Mouse (Mus musculus) MN1 (cell line): ENCODE data around the gene A630089N07Rik.
"Not testable (repeated sequence)": the region's sequence is repeated elsewhere in the genome, so short reads cannot be mapped to it uniquely, and the experiment has no call there.

Experiments
- DNase-seq: peaks from one replicate; pipeline ENCODE4 v3.0.0-alpha.2; 2016; ENCODE audit warnings: low spot score

A630089N07Rik gene

GRCm38 (mm10) chr16:98081889-98082818 lies at the start of gene A630089N07Rik:
TSS of gene A630089N07Rik (minus strand) at chr16:98082450.
- peak; percentile 90 for DNase-seq

GRCm38 (mm10) chr16:98107109-98107508 lies 24.9 kb upstream of the A630089N07Rik start:
- DNase-seq = no peak

- peak; percentile 48 for DNase-seq
Observed at GRCm38 (mm10) chr16:98081550-98081888, 731 bp downstream of the A630089N07Rik start.

- DNase-seq = peak; percentile 71
Observed at GRCm38 (mm10) chr16:98081140-98081539, 1.1 kb downstream of the A630089N07Rik start.

- DNase-seq = not testable (repeated sequence)
Observed at GRCm38 (mm10) chr16:98079382-98079781, 2.9 kb downstream of the A630089N07Rik start.

GRCm38 (mm10) chr16:98041676-98042075 lies 40.6 kb downstream of the A630089N07Rik start:
- DNase-seq = peak; percentile 43

GRCm38 (mm10) chr16:98034971-98035370 lies 47.3 kb downstream of the A630089N07Rik start:
- not testable (repeated sequence) for DNase-seq

GRCm38 (mm10) chr16:98026186-98026585 lies 56.1 kb downstream of the A630089N07Rik start:
- DNase-seq = not testable (repeated sequence)

GRCm38 (mm10) chr16:98022657-98023345 lies 59.4 kb downstream of the A630089N07Rik start:
- DNase-seq = no peak

GRCm38 (mm10) chr16:98022081-98022480 lies 60.2 kb downstream of the A630089N07Rik start:
- no peak for DNase-seq

GRCm38 (mm10) chr16:97997383-97997731 lies 84.9 kb downstream of the A630089N07Rik start:
- not testable (repeated sequence) for DNase-seq

GRCm38 (mm10) chr16:97996616-97997382 lies 85.5 kb downstream of the A630089N07Rik start, which contains the start of gene B230307C23Rik:
TSS of gene B230307C23Rik (plus strand) at chr16:97997315.
- peak; percentile 91 for DNase-seq

GRCm38 (mm10) chr16:97995849-97996615 lies 86.2 kb downstream of the A630089N07Rik start:
- DNase-seq = peak; percentile 52

- DNase-seq = not testable (repeated sequence)
Observed at GRCm38 (mm10) chr16:97992477-97992876, 89.8 kb downstream of the A630089N07Rik start.

- no peak for DNase-seq
Observed at GRCm38 (mm10) chr16:97991517-97991916, 90.7 kb downstream of the A630089N07Rik start.

GRCm38 (mm10) chr16:97984589-97984988 lies 97.7 kb downstream of the A630089N07Rik start:
- DNase-seq = no peak

GRCm38 (mm10) chr16:97981362-97981761 lies 100.9 kb downstream of the A630089N07Rik start:
- no peak for DNase-seq

- no peak for DNase-seq
Observed at GRCm38 (mm10) chr16:97977722-97978121, 104.5 kb downstream of the A630089N07Rik start.

- no peak for DNase-seq
Observed at GRCm38 (mm10) chr16:97977277-97977676, 105.0 kb downstream of the A630089N07Rik start.

GRCm38 (mm10) chr16:97963956-97964540 lies 118.2 kb downstream of the A630089N07Rik start:
- no peak for DNase-seq
